Mouse (Mus musculus) layer of hippocampus, postnatal 14 days (tissue): ENCODE results near the gene Mindy4. TPM values are rescaled to one million over a fixed set of nuclear protein-coding genes. Genes with fewer than 3 reads are reported as not detected.

Experiments used
- DNase-seq, 2 experiments: peaks; one replicate each; pipeline ENCODE4 v3.0.0; 2021 to 2022; ENCODE audit warnings: low spot score in 2 of 2, mixed read lengths in 1 of 2
- total RNA-seq, 2 experiments: library from RNA; stranded (reverse); gene quantifications; 2 replicates each; pipeline ENCODE4 v1.2.3; 2021

Gene Mindy4
- total RNA-seq, 2 experiments from 2014 or later, result 10.0 to 11.9 TPM

DNA sequence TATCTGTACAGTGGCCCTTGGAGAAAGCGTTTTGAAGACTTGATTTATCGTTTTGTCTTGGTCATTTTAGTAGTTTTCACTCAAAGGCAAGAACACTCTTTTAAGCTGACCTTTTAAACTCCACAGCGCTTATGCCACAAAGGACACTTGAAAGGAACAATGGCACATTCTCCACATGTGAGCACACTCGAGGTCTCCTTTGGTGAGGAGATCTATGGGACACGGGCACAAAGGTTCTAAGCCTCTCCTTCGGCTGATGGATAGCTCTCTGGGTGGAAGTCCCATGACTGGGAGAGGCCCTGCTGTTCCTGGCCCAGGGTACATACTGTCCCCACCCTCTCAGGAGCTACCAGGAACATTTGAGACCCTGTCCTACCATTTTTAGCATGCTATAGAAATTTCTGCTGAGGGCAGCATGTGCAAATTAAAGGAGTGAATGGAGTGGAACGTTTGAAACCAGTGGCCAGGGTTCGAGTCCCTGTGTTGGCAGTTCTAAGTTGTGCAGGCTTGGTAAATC is 49.6 kb downstream of the Mindy4 start:
- DNase-seq, result no peak

DNA sequence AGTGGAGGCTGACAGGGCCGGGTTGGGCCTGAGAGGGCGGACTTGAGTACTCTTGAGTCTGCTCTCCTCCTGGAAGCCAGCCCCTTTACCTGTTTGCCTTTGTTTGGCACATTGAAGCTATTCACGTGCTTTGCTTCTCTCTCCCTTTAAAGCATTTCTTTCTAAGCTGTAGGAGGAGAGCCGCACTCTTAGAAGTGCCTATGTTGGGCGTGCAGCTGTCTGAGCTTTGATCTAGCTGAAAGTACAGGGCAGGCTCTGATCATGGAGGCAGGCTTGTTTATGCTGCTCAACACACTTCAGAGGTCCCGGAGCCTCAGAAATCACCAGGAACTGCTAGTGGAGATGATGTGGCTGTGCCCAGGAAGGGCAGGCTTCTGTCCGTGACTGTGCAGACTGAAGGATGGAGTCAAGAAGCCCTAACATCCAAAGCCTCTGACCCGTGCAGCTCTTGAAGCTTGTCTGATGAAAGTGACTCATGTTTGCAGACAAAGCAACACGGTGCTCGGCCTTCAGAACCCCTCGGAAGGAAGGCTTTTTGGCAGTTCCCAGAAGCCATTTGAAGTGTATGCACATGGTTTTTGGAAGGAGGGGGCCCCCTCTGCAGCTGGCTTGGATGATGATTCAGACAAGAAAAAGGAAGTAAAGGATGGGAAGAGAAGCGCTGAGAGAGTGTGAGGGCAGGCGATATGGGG is 53.5 kb downstream of the Mindy4 start:
- DNase-seq, result no peak

DNA sequence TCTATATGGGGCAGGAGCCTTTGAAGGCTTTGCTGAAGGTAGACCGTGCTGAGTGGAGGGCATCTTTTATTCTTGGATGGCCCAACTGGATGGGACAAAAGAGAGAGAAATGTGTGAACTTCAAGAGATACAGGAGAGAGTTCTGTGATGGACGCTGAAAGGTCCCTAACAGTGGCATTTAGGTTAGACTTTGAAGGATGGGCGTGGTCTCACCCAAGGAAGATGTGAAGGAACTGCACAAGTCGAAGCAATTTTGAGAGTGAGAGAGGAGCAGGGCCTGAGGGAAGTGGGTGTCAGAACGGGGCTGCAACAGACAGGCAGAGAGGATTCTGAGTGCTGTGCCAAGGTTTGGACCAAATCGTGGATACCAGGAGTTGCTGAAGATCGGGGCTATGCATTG is 54.1 kb downstream of the Mindy4 start:
- no peak for DNase-seq

DNA sequence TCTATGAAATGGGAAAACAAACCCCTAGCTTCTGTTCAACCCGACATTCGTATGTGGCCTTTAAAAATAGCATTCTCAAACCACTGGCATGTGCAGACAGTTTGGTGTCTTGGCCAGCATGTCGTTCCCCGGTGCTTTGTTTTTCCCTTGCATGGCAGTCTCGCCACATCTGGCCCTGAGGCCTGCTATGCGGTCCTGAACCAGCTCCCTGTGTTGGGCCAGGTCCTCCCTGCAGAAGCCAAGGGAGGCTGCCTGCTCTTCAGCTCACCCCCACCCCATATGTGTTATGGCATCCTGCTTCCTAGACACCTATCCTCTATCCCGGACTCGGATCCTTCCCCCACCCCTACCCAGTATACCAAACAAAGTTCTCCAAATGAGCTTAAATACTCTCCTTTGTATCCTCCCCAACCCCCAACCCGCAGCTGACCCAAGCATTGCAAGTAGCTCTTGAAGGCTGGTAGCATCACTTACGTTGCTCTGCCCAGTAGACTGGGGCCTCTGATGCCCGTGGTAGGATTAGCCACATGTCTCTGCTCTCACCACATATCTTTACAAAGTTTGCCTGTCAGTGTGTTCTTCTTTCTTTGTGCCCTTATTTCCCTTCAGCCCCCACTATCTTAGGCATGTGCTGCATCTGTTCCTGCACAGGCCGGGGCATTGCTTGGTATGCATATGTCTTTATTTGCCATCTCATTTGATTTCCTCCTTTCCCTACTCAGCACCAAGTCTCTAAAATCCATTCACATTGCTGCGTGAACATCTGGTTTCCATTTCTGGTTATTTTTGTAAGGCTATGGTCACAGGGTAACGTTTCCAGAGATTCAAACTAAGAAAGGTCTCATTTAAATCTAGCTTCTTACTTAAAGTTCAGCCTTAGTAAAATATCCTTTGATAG is 55.5 kb downstream of the Mindy4 start:
- peak in 1 of 2 experiments; percentile 13 for DNase-seq

DNA sequence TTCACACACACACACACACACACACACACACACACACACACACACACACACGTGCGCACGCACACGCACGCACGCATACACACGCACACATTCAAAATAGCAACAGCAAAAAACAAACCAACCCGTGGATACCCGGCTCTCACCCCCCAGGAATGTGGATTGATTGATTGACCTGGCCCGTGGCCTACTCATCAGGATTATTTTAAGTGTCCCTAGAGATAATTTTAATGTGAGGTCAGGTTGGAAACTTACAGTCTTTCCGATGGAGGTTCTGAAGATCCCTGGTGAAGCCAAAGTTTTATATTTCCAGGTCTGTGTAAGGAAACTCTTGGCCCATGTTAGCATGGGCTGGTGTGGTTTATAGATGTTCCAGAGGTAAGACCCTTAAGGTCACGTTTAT is 59.0 kb downstream of the Mindy4 start:
- DNase-seq, result no peak

DNA sequence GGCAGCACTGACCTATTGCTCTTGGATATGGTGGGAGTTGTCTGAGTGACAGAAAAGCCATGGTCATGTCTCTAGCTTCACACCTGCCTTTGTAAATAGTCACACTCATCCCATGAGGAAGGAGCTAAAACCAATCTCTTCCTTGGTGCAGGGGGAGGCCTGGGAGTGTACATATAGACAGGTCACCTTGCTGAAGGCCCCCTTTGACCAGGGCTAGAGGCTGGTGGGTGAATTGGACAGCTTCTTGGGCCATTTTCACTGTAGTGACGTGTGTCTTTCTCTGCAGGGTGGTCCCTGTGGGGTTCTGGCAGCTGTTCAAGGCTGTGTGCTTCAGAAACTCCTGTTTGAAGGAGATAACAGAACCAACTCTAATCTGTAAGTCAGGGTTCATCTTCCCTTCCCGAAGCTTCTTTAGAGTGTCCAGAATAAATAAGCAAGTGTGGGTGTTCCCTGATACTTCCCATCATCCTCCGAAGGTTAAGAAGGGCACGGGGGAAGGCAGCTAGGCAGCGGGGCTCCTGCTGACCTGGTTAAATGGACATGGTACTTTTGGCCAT is 60.4 kb downstream of the Mindy4 start:
- DNase-seq, result no peak

DNA sequence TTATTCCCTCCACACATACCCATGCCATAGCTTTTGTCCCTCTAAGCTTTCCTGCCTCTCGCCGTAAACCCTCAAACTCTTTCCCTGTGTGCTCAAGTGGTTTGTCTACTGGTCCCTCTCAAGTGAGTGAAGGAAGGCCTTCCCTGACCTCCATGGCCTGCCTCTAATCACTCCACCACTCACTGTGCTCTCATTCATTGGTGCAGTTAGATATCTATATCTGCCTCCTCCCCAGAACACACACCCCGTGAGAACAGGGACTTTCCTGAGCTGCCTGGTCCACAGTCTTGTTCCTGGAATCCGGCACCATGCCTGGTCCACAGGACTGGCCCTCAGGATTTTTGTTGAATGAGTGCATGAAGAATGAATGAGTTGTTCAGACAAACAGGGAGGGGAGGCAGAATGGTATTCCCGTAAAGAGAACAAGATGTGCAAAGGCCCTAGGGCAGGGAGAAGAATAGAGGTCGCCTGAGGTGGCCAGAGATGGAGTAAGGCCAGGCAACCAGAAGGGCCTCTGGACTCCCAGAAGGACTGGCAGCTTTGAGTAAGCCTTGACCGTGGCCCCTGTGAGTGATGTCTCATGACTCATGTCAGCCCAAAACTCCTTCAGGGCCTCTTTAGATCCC is 61.7 kb downstream of the Mindy4 start:
- no peak for DNase-seq

DNA sequence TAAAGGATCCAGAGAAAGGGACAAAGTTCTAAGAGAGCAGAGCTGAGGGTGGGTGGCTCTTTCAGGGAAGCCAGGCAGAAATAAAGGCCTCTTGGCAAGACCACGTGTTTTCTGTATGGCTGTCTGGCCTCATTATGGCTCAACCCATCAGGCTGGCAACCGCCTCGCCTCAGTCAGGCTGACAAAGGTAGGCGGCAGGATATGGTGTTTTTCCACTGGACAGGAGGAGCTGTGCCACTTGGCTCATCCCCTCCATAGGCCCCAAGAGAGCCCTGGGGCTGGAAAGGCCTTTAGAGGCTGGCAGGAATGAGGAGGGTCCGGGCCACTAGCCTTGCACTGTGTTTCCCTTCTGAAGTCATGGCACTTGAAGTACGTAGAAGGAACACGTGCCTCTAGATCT is 69.8 kb downstream of the Mindy4 start:
- DNase-seq, result peak in 1 of 2 experiments; percentile 16

DNA sequence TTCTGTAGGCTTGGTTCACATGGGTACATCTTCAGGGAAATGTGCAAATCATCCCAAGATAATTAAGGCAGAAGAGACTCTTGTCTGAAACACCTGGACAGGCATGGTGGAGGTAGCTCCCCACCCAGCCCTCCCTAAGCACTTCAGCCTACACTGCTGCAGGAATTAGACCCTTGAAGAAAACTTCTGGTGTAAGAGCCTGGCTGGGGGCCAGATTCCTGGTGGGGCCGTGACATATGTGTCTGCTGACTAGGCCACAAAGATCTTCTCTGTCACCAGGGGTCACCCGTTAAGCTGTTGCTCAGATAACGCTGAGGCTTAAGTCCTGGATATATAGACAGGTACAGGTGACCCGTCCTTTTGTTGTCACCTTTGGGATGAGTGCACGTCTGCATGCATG is 70.3 kb downstream of the Mindy4 start:
- no peak for DNase-seq

DNA sequence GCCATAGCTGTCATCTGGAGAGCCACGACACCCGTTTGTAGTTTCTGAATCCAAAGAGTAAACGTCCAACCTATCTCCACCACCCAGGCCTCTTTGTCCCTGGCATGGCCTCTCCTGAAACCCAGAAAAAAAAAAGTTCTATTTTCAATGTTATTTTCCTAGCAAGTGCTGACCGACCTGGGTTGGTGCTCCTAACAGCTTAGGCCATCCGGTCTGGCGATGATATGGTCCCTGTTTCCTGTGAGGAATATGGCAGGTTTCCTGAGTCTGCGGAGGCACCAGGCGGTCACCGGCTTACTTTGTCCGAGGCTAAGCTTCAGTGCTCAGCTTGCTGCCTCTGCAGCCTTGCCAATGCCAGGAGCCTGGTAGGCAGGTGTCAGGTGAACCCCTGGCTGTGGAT is 71.8 kb downstream of the Mindy4 start:
- DNase-seq, result no peak

DNA sequence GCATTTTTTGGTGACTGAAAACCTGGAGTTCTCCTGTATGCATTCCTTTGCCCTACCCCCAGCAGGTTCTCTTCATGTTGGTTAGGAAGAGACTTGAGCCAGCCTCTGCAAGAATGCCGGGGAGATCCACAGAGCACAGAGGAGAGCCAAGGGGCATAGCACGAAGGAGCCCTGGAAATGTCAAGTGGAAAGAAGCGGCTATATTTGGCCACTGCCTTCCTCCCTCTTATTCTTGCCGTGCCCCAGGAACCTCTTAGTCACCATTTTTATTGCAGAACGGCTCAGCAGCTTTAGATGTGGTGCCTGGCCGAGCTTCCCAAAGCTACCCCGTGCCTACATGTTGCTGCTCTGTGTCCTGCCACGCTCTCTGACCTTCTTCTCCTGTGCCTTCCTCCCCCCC is 72.6 kb downstream of the Mindy4 start:
- DNase-seq, result no peak

DNA sequence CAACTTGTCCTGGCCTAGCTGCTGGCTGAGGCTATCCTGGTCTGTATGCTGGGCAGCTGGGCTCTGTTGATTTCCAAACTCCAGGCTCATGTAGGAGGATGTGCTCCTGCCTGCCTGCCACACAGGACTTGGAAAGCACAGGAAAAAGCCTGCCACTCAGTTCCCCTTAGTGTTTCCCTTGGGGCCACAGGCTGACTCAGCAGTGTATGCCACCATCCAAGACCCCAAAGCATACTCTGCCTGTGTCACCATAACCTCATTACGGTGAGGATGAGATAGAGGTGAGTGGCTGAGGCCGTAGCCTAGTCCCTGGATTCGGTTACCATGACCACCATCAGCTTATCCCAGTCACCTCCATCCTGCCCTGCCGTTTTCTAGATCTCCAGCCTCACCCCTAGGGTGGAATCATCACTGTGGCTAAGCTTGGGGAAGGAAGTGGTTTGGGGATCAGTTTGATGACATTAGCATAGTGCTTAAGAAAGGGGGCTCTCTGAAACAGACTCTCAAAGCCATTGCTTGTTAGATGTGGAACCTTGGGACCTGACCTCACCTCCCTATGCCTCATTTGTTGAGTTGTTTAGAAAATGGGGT is 73.6 kb downstream of the Mindy4 start:
- DNase-seq, result no peak

DNA sequence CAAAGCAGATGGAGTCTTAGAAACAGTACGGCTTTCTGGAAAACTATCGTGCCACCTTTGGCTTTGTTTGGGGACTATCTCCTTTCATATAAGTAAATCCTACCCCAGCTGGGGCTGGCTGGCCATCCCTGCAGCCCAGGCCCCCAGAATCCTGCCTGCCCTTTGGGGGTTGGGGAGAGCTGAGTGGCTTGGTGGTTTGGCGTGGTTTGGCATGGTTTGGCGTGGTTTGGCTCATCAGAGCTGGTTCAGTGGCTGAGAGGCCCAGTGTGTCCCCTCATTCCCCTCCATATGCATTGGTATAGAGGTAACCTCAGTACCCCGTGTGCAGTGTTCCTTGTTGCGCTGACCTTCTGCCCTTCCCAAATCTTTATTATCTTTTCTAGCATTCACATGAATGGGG is 74.9 kb downstream of the Mindy4 start:
- DNase-seq, result no peak

DNA sequence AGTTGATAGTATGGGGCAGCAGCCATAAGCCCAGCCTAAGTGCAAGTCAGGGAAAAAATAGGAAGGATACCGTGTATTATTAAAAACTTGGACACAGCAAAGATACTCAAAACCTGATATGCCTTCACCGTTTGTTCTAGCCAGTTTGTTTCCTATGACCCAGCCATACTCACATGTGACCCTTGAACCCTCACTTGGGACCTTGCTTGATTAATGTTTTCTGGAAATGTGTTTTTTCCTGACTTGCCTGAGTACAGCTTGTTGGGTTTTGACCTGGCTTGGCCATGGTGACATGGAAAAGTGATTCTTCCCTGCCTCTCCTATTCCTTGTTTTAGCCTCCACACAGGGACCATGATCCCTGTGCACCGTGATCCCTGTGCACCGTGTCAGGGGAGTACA is 75.3 kb downstream of the Mindy4 start:
- DNase-seq, result no peak

DNA sequence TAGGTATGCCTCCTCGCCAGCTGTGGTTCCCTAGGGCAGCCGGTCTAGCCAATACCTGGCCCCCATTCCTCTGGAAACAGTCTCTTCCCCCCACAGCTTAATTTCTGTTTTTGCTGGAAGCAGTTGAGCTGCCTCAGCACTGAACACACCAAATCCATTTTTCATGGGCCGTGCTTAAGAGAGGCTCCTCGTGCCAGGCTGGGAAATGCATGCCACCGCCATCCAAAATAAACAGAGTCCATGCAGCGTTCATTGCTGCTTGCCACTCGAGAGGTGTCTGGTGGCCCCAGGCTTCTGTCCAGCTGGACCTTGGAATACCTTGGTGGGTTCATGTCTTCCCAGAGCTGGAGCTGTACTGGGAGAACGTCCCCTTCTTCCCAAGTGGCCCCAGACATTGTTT is 77.8 kb downstream of the Mindy4 start:
- no peak for DNase-seq

DNA sequence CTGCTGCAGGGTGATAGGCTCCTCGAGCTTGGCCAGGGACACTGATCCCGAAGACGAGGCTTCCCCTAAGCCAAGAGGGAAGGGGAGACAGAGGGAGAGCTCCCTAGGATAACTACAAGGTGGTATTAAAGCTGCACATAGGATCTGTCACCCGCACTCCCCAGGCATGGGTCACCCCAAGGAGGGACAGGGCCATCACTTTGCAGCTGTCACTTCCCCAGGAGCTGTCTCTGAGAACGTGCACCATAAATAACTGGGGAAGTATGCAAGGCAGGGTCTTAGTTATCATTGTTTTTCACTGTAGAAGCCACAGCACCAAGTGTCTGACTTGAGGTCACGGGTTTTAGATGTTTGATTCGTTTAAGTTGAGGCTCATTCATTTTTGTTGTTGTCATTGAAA is 78.5 kb downstream of the Mindy4 start:
- no peak for DNase-seq

DNA sequence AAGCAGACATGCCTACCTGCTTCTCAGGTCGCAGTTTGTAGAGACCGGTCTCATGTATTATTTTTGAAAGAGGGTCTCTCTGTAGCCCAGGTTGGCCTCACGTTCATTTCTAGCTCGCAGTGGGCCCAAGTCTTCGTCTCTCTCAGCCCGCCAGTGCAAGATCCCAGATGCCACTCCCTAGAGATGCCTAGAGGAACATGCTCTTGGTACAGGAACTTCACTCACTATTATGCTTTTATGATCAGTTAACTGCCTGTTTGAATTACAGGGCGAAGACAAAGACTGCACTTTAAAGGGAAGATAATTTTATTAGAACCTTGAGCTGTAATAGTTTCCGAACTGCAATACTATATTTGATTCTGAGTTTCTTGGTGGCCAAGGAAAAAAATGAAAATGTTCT is 79.2 kb downstream of the Mindy4 start:
- DNase-seq, result no peak

DNA sequence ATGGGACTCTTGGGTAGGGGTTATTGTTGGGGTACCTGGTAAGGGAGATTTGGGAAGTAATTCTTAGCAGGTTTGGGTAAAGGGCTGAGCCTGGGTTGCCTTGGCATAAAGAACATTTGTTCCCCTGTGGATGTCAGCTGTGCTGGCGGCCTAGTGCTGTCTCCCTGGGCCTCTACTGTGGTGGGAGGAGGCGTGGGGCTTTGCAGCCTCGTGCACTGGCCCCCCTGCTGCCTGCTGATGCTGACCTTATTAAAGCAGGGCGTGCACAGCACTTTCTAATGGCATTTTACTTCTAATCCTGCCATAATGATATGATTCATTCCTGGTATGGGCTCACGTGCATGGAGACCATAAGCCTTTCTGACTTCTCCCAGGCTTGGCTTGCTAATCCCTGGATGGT is 82.0 kb downstream of the Mindy4 start:
- DNase-seq, result no peak

DNA sequence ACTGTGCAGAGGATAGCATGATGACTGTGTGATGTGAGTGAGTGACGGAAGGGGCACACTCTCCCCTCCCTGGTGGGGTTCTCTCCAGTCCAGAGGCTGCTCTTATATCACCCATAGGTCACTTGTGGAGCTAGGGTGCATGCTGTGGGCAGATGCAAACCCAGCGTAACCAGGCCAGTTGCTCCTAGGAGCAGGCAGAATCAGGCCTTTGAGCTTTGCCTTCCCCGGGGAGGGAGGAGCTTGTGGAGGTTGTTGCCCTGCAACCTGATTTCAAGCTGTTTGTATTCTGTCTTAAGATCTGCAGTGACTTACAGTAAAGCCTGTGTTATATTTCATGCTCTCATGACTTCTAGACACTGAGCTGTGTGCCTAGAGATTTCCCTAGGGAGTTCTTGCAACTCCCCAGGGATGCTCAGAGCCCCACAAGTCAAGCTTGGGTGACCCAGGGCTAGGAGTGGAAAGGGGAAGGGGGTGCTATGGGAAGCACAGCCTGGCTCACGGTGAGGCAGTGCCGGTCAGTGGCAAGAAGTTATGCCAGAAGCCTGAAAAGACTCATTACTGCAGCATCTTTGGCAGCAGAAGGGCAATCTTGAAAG is 84.9 kb downstream of the Mindy4 start:
- no peak for DNase-seq

DNA sequence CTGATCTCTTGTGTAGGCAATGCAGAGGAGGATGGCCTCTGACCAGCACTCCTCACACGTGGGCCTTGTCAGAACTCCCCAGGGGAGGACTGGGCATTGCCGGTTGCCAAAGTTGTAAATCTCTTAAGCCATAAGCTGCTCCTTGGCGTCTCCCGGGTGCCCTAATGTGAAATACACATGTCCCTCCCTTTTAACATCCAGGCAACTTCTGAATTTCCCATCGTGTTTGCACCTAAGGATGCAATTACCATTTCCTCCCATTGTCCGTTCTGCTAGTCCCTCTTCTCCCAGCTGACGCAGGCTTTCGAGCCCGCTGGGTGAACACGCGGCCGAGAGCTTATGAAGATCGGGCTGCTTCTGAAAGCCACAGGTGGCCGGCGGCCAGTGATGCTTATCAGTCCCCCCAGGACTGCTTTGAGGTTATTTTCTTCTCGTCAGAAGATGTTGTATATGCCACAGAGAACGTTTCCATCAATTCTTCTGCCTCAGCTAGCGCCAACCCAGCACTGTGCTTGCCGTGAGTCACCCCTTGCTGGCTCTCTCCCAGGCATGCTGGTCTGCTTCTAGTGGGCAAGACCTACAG is 91.5 kb downstream of the Mindy4 start:
- DNase-seq, result no peak

DNA sequence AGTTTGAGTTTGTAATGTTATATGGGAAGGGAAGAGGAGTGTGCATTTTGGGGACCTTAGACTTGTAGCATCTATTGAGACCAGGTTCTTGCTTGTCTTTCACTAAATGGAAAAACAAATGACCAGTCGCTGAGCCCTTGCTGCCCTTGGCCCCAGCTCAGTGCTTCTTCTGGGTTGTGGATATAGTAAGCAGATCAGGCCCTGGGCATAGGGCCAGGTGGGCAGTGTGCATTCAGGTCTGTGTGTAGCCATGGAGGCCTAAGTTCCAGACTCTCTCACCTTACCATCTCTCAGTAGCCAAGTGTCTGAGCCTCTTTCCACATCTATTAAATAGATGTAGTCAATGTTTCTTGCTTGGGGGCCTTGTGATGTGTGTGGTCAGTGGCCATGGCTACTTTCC is 92.1 kb downstream of the Mindy4 start:
- no peak for DNase-seq
